Mouse (Mus musculus): ENCODE data around the gene Cox4i2. TPM values are rescaled to one million over a fixed set of nuclear protein-coding genes. Genes with fewer than 3 reads are reported as not detected.

Cox4i2 gene
- total RNA-seq, 2 experiments from 2014 or later = 1.4 to 1.6 TPM

DNA sequence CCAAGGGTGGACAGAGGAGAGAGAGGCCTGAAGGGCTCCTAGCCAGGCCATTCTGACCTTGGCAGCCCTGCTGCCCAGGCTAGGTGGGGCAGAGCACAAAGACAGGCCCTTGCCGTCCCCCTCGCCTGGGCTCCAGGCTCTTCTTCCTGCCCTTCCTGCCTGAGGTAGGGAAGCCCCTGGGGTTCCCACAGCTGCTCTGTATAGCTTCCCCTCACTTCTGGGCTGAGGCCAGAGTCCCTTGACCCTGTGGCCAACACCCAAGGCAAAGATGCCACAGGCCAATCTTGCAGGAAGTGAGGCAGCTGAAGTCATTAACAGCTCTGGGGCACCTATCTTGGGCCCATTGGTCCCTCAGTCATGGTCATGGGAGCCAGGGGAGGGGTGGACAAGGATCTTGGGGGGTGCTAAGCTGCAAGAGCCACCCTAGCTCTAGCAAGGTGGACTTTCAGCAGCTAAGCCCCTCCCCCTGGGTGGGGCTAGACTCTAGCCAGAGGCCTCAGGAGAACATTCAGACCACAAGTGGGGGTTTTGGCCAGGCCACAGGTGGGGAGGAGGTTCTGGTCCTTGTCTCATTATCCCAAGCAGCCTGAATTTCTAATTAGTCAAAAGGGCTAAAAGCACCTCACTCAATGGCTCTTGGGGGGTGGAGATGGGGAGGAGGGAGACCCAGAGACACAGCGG is 27.2 kb downstream of the Cox4i2 start:
- Histone ChIP-seq H3K4me3 (no peak overlapping the region), H3K27ac (peak overlapping the region; percentile 98)
- TF ChIP-seq CTCF (conservative IDR thresholded peaks at IDR 0.05) = no peak
- DNase-seq (ENCODE audit: low spot score in 2 of 2) = no peak

DNA sequence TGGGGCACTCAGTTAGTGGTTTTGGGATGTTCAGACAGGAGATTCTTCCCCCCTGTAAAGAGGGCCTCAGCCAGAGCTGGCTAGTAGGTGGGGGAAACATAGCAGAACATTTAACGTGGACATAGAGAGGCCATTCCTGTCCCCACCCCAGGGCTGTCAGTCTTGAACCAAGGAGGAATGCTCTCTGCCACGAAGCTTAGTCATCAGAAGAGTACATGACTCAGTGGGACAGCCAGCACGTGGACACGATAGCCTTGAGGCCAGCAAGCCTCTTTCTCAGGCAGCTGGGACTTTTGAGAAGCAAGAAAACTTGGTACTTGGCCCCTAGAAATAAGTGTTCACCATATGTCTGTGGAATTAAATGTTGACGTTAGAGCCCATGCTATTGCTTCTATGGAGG is 28.7 kb downstream of the Cox4i2 start:
- Histone ChIP-seq H3K4me3 (no peak overlapping the region), H3K27ac (peak overlapping the region; percentile 98)
- no peak for TF ChIP-seq CTCF (conservative IDR thresholded peaks at IDR 0.05)
- no peak for DNase-seq (ENCODE audit: low spot score in 2 of 2)

DNA sequence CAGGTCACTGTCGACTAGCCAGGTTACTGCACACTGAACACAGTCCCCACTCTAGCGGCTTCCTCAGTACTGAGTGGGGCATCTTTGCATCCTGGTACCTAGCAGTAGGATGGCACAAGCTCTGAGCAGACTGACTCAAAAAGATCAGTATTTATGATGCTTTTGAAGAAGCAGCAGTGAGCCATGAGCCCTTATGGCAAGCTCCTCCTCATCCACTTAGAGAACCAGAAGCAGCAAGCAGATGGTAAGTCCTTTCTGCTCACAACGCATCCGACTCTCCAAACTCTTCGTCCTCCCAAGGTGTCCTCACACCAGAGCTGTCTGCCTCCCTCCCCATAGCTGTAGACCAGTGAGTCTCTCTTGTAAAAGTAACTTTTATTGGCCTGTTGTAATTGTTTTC is 29.3 kb downstream of the Cox4i2 start:
- peak in 1 of 2 experiments; percentile 37 for DNase-seq (ENCODE audit: low spot score in 2 of 2)
- TF ChIP-seq CTCF (conservative IDR thresholded peaks at IDR 0.05) = no peak
- H3K4me3 ChIP-seq = no peak overlapping the region
- peak overlapping the region; percentile 98 for H3K27ac ChIP-seq

DNA sequence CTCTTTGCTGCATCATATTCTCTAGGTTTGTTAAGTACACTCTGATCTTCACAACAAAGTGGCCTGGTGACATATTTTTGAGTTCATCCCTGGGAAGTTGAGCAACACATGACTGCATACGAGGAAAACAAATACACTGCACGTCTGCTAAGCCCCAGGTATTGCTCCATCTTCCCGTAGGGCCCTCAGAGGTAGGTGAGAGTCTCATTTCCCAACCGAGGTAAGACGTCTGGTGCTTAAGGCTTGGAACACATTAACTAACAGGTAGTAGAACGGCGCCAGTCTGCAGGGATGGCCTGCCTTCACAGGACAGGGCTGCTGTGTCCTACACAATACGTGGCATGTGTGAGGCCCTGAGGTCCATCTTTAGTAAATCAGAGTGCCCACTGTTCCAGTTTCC is 30.7 kb downstream of the Cox4i2 start:
- DNase-seq (ENCODE audit: low spot score in 2 of 2) = no peak
- Histone ChIP-seq H3K4me3 (no peak overlapping the region), H3K27ac (peak overlapping the region; percentile 98)
- no peak for TF ChIP-seq CTCF (conservative IDR thresholded peaks at IDR 0.05)

DNA sequence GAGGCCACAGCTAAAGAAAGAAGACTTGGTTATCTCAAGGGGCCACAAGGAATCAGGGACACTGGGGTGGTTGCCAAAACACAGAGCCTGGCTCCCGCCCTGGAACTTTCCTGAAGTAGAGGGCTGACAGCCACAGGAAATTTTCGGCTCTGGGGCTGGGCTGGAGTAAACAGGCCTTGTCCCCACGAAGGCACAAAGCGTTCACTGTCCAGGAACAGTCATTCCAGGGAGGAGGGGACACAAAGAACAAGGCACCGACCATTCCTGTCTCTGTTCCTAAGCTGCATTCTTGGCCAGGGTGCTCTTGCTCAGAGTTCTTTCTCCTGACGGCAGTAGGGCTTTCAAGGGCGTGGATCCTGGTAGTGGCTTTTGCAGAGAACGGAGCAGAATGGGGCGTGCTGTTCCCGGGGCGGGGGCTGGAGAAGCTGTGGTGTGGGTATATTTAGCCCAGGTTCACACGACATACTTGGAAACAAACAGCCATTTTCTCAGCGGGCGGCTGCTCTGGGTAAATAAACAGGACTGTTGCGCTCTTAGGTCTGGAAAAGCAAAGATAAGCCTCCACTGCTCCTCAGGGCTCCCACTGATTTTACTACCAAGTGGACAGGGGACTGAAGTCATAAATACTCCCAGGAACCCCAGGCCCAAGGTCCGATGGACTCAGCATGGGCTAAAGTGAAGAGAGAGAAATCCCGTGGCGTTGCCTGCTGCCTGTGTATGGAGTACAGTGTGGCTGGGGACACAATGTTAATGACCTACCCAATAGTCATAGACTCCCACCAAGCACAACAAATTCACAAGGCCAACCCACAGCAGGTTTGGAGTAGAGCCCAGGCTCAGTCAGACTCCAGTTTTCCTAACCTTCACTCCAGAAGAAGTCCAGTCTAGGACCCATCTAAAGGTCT is 31.7 kb downstream of the Cox4i2 start:
- Histone ChIP-seq H3K4me3 (peak overlapping the region; percentile 25; the same call in 1 of the 2 replicates), H3K27ac (peak overlapping the region; percentile 98)
- peak; percentile 79 to 83 for DNase-seq (ENCODE audit: low spot score in 2 of 2)
- TF ChIP-seq CTCF (conservative IDR thresholded peaks at IDR 0.05) = no peak

DNA sequence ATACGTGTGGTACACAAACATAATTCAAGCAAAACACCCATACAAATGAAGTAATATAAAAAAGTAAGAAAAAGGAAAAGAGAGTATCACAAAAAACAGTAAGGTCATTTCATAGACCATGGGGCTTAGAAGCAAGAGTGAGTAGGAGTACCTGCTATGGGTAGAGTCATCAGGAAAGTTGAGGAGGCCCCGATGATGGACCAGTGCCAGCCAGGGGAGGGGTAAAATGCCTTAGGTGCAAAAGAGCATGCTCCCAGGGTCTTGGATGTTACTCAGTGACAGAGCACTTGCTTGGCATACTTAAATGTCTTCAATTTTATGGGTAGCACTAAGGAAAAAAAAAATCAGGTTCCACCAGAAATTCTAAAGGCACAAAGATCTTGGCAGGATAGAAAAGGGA is 33.2 kb downstream of the Cox4i2 start:
- TF ChIP-seq CTCF (conservative IDR thresholded peaks at IDR 0.05) = no peak
- DNase-seq (ENCODE audit: low spot score in 2 of 2) = no peak
- Histone ChIP-seq H3K4me3 (no peak overlapping the region), H3K27ac (peak overlapping the region; percentile 98)

DNA sequence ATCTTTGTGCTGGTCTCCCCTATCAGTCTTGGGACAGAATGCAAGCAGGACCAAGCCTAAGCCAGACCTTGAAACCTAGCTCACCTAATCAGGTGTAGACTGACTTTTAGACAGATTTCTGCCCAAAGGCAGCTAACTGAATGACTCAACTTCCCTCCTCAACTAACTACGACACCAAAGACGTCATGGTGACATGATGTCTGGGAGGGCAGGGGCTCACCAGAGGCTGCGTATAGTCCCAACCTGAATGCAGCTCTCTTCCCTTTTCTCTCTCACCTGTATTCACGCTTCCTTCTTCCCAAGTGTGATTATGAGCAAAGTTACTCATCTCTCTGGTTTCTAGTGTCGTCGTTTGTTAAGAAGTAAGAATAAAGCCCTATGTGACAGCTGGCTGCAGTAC is 33.6 kb downstream of the Cox4i2 start:
- H3K27ac ChIP-seq = peak overlapping the region; percentile 98
- no peak for DNase-seq (ENCODE audit: low spot score in 2 of 2)
- TF ChIP-seq CTCF (conservative IDR thresholded peaks at IDR 0.05) = no peak
- H3K4me3 ChIP-seq = no peak overlapping the region

DNA sequence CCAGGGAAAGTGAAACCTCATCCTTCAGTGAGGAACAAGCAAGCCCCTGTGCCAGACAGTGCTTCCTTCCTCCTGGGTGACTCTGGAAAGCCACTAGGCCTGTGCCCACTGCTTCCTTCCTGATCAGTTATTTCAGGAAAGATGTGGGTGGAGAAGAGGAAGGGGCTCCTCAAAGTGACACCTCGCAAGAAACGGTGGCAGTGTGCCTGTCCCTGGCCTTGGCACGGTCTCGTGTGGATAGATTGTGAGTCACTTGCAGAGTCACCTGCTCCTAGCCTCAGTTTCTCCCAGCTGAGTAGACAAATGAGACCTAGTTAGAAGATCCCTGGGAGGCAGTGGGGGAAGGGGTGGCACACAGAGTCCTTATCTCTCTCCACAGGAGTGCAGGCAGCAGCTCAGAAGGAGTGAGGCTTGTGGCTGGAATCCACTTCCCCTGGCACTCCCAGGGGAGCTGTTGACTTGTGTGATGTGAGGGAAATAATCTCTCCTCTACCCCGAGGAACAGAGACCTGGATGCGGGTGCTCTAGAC is 35.0 kb downstream of the Cox4i2 start:
- H3K27ac ChIP-seq = peak overlapping the region; percentile 98
- TF ChIP-seq CTCF (conservative IDR thresholded peaks at IDR 0.05) = no peak
- no peak for DNase-seq (ENCODE audit: low spot score in 2 of 2)
- H3K4me3 ChIP-seq = no peak overlapping the region

DNA sequence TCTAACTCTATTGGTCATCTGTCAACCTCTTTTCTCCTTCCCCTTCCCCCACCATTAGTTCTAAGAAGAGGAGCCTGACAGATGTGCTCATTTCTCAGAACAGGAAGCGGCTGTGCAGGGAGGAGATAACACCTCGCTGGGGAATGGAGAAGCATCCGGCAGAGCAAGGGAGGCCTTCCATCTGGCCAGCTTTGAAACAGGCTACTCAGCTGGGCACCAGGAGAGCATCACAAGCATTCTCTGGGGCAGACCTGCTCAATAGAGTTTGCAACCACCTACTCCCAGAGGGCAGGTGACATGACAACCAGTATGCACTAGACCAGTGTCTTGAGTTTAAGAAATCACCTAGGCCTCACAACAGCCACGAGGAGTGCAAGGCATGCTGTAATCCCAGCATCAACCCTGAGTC is 35.6 kb downstream of the Cox4i2 start:
- DNase-seq (ENCODE audit: low spot score in 2 of 2) = no peak
- TF ChIP-seq CTCF (conservative IDR thresholded peaks at IDR 0.05) = no peak
- Histone ChIP-seq H3K27ac (peak overlapping the region; percentile 98), H3K4me3 (no peak overlapping the region)

DNA sequence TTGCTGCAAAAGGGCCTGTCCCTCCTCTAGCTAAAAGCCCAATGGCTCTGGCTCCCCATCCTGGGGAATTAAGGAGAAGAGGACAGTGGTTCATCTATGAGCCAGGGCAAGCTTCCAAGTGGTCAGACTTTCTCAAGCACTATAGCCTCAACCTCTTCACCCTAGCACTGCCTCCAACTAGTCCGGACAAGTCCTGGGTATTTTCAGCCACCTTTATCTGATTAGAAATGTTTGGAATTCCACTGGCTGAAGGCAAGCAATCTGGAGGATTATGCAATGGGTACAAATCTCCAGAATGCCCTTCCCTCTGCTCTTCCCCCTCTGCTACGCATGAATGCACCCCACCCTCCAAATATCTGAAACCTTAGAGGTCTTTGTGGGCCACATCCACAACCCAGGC is 38.5 kb downstream of the Cox4i2 start:
- DNase-seq (ENCODE audit: low spot score in 2 of 2) = no peak
- H3K27ac ChIP-seq = peak overlapping the region; percentile 84
- TF ChIP-seq CTCF (conservative IDR thresholded peaks at IDR 0.05) = no peak
- H3K4me3 ChIP-seq = no peak overlapping the region

DNA sequence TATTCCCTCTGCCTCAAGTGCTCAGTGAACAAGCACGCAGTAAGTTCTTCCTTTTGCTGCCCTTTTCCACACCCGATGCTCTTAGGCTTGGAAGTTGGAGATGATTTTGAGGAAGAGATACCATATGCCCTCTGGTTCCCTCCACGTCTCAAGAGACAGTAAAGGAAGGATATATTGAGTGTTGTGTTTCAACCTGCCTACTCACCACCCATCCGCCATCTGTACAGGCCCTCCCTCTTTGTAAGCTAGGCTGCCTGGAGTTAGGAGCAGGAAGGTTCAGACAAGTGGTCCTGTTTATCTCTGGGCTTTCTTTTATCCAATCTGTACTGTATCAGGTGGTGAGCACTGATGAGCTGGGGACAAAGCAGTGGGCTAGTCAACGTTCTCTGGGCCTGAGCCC is 39.4 kb downstream of the Cox4i2 start:
- H3K4me3 ChIP-seq = no peak overlapping the region
- TF ChIP-seq CTCF (conservative IDR thresholded peaks at IDR 0.05) = no peak
- DNase-seq (ENCODE audit: low spot score in 2 of 2) = no peak
- peak overlapping the region; percentile 84 for H3K27ac ChIP-seq

DNA sequence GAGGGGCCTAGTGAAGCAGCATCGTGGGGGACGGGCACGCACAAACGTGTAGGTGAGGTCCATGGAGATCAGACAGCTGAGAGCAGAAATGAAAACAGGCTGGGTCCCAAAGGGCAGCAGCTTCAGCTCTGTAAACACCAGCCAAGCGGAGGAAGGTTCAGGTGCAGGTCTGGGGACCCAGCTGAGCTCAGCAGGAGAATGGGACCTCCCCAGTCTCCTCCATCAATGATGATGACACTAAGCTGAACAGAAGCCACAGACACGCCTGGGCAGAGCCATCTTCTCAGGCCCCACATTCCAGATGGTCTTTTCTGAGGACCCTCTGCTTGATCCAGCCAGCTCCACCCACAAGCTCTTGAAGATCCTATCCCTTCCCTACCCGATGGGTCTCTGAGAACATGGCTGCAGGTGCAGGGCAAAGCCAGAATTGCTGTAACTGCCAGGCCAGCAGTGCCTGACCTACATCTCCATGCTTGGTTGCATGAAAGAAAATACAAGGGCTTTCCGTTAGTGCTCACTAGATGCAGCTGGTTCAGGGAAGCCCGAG is 40.4 kb downstream of the Cox4i2 start:
- DNase-seq (ENCODE audit: low spot score in 2 of 2) = no peak
- no peak for TF ChIP-seq CTCF (conservative IDR thresholded peaks at IDR 0.05)
- H3K27ac ChIP-seq = peak overlapping the region; percentile 84
- H3K4me3 ChIP-seq = no peak overlapping the region

DNA sequence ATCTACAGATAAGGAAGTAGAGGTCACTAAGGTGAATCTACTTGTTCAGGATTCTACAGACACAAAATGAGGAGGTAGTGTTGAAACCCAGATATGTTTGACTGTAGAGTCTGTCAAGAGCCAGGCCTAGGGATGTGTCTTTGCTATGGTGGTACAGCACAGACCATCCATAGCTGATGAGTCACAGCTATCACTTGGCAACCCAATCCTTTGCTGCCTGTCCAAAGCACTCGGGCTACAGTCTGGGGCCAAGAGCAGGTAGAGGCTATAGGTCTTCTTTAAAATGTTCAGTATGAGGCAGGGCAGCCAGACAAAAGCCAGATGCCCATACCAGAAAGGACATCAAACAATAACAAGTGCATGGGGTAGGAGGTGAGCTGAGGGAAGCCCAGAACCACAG is 43.6 kb downstream of the Cox4i2 start:
- DNase-seq (ENCODE audit: low spot score in 2 of 2) = no peak
- peak overlapping the region; percentile 46; the same call in 1 of the 2 replicates for H3K27ac ChIP-seq
- no peak overlapping the region for H3K4me3 ChIP-seq
- TF ChIP-seq CTCF (conservative IDR thresholded peaks at IDR 0.05) = no peak

Data from layer of hippocampus, adult 2 months (tissue).